Mouse (Mus musculus) erythroid progenitor cell, adult 5-6 weeks (primary cell): ENCODE data around the gene Trip11. TPM values are rescaled to one million over a fixed set of nuclear protein-coding genes. Genes with fewer than 3 reads are reported as not detected.
A peak's percentile ranks its signal among the peaks of the same experiment; 100 is the strongest.
"Not testable (repeated sequence)": the region's sequence is repeated elsewhere in the genome, so short reads cannot be mapped to it uniquely, and the experiment has no call there.

ENCODE experiments used
- ATAC-seq: replicated peaks from 2 replicates; pipeline ENCODE4 v1.8.0; 2016; ENCODE audit warnings: moderate number of reproducible peaks, mild to moderate bottlenecking, moderate TSS enrichment, inconsistent platforms; ENCODE audit not compliant: poor library complexity, low FRiP score, severe bottlenecking
- total RNA-seq, 2 experiments: library from RNA; stranded (forward) in 1 of 2; stranded (reverse) in 1 of 2; fragments of 150-400 nt in 1 of 2; fragments of 186-747, 209-891 nt in 1 of 2; gene quantifications; 2 replicates each; pipeline versions ENCODE4 v1.2.3 to v1.2.4; 2015 to 2017; ENCODE audit warnings: low replicate concordance in 2 of 2

The Trip11 gene
- total RNA-seq (2015; ENCODE audit: low replicate concordance), result 14.4 and 15.9 TPM in 2 replicates
- total RNA-seq (2017; ENCODE audit: low replicate concordance), result 25.0 and 41.8 TPM in 2 replicates

DNA sequence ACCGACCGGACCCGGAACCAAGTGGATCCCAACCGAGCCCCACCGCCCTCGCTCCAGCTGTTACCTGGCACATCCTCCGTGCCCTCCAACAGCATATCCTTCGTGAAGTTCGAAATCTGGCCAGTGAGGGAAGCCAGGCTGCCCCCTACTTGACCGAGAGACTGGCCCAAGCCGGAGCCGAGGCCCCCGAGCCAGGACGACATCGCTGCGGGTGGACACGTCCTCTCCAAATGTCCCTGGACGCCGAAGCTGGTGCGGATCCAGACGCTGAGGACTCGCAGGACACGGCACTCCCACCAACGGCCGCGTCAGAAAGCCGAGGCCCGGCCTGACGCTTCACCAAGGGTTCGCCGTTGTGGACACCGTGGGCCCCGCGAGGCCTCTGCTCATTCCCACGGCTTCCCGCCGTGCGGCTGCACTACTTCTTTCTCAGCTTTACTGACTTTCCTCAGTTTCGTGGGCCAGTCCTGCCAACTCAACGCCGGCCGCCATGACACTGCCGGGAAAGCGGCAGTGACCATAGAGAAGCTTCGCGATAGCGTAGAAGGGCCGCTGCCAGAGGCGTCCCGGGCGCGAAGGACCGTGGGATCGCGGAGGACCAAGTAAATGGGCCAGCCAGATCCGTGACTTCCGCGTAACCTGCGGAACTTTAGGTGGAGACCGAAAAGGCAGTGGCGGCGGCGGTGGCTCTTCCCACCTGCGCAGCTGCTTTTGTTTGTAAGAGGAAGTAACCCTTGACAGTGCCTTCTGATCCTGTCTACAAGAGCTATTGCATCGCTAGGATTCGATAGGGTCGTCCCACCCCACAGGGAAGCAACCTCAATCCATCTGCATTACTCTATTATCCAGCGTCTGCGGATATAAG lies at the start of gene Trip11:
Trip11 (minus strand) TSS at position 642 of the 865 bp plus-strand sequence.
- ATAC-seq, result peak; percentile 98

DNA sequence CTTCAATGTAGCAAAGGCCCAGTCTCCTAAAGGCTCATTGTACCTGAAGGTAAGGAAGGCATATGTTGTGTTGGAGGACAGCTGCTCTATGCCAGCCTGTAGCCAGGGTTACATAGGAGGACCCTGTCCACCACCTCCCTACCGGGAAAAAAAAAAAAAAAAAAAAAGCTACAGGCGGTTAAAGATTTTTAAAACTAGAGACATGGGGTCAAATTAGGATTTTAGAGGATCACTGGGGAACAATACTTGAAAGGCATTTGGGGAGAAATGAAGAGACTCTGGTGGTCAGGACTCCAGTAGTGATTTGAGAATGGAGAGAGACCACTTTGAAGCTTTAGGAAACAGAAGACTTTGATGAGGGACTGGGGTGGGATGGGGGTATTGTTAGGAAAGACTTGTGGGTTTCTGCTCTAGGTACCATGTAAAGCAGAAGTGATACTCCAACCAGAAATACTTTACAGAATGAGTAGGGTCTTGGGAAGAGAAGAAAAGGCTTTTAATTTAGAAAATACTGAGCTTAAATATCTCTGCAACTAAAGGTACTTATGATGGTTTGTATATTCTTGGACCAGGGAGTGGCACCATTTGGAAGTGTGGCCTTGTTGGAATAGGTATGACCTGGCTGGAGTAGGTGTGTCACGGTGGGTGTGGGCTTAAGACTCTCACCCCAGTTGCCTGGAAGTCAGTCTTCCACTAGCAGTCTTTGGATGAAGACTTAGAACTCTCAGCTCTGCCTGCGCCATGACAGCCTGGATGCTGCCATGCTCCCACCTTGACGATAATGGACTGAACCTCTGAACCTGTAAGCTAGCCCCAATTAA lies 46.1 kb upstream of the Trip11 start:
- not testable (repeated sequence) for ATAC-seq

- peak; percentile 35 for ATAC-seq
Observed at GRCm38 (mm10) chr12:101958556-101958955, 45.5 kb upstream of the Trip11 start.

DNA sequence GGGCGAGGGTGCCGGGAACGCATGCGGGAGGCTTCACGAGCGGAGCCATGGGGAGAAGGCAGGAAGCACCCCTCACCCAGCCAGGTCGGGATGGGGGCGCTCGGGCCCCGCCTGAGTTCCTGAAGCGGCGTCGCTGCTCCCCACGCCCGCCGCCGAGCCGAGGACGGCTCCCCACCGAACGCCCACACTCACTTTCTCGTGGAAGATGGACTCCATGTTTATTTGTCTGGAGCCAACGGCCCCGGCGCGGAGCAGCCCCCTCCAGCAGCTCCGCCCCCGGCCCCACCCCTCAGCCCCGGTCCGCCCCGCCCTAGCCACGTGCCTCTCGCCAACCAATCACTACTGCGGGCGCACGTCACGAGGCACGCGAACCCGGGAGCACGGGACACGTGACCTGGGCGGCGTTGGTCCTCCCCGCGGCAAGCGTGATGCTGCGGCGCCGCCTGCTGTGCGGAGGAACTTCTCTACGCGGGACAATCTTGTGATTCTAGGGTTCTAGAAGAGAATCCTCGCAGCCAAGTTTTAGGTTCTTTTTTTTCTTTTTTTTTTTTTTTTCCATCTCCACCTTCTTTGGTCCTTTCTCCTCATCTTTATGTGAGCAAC lies 45.0 kb upstream of the Trip11 start, which contains the start of gene Atxn3:
Atxn3 (minus strand) TSS at position 305 of the 603 bp plus-strand sequence.
- peak; percentile 99 for ATAC-seq

DNA sequence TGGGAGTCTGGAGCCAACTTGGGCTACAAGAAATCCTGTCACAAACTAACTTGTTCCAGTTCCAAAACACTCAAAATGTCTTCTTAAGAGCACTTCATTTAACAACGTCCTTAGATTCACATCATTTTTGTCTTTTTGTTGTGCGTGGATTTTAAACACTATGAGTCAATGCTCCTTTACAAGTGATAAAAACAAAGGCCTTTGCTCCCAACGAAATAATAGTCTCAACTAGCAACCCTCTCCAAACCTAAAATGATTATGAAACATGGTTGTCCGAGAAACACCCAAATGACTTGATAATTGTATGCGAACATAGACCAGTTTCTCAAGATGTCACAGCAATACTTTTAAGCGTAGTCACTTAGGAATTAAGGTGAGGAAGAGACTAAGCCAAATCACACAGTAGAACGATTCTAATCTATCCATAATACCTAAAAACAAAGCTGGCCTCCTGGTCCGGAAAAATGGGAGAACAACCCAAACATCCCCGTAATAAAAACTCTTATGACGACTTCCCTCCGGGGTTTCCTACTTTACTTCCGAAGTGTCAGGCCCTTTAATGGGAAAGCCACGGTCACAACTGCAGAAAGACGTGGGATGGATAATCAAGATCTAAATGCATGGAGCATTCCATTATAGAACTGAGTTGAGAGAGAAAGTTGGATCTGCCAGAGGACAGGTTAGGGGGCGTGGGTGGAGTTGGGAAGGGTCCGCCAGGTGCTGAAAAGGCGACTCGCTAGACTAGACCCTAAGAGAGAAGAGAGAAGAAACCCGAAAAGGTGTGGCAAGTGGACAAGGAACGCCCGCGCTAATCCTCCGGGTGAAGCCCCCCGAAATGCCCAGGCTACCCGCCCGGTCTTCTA lies 44.2 kb upstream of the Trip11 start:
- ATAC-seq, result peak; percentile 8; the same call in 1 of the 2 replicates

DNA sequence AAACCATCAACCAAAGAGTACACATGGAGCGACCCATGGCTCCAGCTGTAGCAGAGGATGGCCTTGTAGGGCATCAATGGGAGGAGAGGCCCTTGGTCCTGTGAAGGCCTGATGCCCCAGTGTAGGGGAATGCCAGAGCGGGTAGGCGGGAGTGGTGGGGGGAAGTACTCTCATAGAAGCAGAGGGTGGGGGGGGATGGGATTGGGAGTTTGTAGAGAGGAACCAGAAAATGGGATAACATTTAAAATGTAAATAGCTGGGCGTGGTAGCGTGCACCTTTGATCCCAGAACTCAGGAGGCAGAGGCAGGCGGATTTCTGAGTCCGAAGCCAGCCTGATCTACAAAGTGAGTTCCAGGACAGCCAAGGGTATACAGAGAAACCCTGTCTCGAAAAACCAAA lies 42.8 kb upstream of the Trip11 start:
- not testable (repeated sequence) for ATAC-seq

DNA sequence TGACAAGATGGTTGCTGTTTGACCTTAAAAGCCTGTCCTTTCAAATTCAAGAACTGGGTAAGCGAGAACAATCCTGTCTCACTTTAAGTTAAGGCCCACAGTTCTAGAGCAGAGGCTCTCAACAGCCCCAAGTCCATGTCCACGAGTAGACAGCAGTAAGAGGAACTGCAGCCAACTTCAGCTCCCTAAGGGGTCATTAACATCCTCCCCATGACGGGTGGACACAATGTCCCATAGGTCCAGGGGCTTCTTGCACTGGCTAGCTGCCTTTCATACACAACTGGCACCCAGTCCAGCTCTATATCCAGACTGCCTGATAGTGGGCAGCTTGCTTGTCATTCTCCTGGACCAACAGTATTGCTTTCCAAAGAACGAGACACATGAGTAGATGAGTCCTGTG lies 35.7 kb upstream of the Trip11 start:
- ATAC-seq, result 0 out of 2 replicates have a peak, but pooled peaks have one; percentile 14

DNA sequence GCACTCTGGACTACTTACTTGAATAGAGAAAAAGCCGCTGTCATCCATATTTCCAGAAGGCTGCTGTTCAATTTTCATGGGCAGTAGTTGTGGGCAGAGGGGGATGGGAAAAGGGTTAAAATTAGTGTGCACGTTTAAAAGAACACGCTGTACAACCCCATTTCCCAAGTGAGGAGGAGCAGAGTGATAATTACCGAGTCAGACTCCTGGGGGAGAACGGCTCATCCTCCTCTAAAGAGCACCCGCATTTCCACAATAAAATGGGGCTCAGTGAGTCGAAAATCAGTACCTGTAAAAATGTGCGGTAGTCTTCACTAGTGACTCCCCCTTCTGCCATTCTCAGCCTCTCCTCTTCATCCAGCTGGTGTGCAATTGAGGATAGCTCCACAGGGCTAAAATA lies 34.9 kb upstream of the Trip11 start:
- ATAC-seq, result no peak

GRCm38 (mm10) chr12:101937572-101937971 lies 24.5 kb upstream of the Trip11 start:
- ATAC-seq, result no peak

DNA sequence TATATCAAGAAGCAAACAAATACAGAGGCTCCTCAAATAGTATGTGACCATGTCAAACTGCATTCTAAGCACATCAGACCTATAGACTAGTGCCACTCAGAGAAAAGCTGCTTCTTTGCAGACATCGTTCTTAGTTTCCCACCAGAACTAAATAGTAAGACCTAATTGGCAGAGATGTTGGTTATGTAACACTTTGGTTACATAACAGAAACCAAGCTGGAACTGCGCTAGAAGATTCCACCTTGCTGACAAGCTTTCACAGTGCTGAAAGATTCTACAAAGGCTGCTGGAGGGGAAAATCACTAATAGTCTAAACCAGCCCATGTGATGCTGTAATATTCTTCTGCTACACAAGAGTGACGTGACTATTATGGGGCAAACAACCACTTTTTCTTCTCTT lies 22.2 kb upstream of the Trip11 start:
- no peak for ATAC-seq

DNA sequence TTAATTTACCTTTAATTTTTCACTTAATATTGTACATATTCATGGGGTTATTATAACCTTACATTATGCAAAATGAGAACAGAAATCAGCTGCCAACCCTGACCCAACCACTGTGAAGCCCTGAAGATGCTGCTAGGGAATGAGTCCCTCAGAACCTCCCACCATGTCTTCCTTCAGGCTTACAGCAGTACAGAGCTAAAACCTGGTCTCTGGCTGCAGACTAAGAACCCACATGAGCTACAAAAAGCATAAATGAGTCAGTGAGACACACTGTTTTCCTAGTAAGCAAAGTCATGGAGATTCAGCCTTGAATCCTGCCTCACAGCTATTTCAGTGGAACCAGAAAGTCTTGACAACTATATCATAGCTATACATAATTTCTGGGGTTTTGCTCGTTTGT lies 15.4 kb upstream of the Trip11 start:
- no peak for ATAC-seq

DNA sequence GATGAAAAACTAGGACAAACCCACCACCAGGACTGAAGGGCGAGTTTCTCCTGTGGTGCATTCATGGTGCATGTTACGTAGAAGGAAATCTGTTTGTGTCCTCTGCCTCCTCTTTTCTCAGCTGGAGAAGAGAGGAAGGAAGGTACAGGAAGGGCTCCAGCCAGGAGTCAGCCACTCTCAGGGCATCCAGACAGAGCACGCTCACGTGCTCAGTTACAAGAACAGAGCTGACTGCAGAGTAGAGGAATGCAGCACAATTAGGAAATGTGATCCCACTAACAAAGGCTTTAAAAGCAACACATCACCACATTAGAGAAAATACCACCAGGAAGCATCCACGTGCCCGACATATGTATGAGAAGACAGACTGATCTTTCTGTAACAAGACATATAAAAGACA lies 9.2 kb upstream of the Trip11 start:
- ATAC-seq, result no peak

DNA sequence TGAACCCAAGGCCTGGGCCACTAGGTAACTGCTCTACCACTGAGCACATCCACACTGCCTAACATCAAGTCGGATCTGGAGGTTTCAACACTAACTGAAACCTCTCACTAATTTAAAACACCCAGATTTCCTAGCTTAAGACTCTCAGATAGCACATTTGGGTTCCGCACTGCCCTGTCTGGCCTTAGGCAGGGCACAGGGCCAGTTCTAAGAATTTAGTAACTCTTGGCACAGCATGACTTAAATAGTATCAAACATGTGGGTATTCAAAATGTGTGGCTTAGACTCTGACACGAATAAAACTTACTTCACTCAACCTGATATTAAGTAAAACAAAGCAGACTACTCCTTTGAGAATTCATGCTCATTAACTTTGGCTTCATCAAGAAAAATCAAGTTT lies 6.8 kb upstream of the Trip11 start:
- ATAC-seq, result no peak

DNA sequence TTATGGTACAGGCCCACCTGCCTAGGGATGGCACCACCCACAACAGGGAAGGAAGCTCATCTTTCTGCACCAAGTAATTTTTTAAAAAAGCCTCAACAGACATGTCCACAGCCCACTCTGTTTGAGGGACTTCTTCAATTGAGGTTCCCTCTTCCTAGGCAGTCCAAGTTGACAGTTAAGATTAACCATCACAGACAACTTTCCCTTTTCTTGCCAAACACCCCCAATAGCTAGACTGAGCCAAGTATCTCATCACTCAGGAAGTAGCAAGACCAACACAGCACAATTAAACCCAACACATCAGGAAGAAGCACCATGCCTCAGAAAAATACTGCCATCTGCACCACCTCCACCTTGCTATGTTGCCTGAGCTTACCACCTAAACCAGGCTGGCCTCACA lies 4.1 kb upstream of the Trip11 start:
- no peak for ATAC-seq

DNA sequence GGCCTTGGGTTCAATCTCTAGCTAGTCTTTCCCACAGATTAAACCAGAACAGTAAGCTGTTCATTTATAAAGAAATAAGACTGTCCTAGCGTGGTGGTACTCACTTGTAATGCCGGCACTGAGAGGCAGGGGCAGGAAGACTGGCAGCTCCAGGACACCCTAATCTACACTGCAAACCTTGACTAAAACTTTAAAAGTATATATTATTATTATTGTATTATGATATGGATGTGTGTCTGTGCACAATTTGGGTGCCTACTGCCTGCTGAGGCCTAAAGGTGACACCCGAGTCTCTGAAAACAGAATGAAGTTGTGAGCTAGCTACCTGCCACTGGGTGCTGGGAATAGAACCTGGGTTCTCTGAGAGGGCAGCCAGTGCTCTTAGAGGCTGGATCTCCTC lies 1.7 kb downstream of the Trip11 start:
- ATAC-seq, result no peak

DNA sequence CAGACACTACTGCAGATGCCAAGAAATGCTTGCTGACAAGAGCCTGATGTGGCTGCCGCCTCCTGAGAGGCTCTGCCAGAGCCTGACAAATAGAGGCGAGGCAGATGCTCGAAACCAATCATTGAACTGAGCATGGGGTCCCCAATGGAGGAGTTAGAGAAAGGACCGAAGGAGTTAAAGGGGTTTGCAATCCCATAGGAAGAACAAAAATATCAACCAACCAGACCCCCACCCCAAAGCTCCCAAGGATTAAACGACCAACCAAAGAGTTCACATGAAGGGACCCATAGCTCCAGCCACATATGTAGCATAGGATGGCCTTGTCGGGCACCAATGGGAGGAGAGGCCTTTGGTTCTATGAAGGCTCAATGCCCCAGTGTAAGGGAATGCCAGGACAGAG lies 2.7 kb downstream of the Trip11 start:
- no peak for ATAC-seq

GRCm38 (mm10) chr12:101905817-101906216 lies 7.2 kb downstream of the Trip11 start:
- no peak for ATAC-seq

DNA sequence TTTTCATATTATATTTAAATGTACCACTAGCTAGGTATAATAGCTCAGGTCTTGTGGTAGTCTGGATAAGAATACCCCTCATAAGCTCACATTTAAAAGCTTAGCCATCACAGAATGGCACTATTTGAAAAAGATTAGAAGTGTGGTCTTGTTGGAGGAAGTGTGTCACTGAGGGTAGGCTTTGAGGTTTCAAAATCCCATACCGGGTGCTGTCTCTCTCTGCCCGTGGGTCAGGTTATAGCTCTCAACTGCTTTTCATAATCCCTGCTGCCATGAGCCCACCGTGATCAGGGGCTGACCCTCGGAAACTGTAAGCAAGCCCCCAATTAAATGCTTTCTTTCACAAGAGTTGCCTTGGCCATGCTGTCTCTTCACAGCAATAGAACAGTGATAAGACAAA lies 8.2 kb downstream of the Trip11 start:
- ATAC-seq, result no peak

DNA sequence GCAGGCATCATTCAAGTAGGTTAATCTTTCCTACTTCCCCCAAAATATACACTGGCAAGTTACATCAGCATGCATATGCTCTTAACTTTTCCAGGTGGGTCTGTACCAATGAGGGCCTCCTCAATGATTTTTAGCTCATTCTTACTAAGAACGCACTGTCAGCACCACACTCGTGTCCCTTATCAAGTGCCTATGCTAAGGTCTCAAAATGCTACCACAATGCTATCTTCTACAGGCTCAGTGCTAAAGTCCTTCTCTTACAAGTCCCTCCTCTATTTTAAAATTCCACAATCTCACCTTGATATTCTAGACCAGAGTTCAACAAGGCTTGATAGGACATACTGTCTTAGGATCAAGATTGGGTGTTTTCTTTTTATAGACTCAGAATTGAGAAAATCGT lies 8.9 kb downstream of the Trip11 start:
- ATAC-seq, result no peak
